Comparison of ENCODE assay signal across 8 mouse cellular contexts in genomic region chr4:59804754-59805153, GRCm38 (mm10). TPM values are rescaled to one million over a fixed set of nuclear protein-coding genes. Genes with fewer than 3 reads are reported as not detected.
A peak's percentile ranks its signal among the peaks of the same experiment; 100 is the strongest.
DNase-seq lines count a peak whose midpoint lies in the region; ATAC-seq and TF ChIP-seq lines count a peak whose summit lies in the region.

No protein-coding gene starts in this region.

- no peaks in the 10 kb centered on the region for H3K27me3 ChIP-seq in liver, adult 2 months (ENCODE audit: control insufficient read depth, insufficient read depth, low read length)
- peaks cover 8% of the 10 kb centered on the region; the same call in 1 of the 2 replicates for H3K27me3 ChIP-seq in forebrain, embryonic 10.5 days (ENCODE audit: poor library complexity, severe bottlenecking)
- no peaks in the 10 kb centered on the region for H3K27me3 ChIP-seq in limb, embryonic 11.5 days (ENCODE audit: control insufficient read depth, insufficient read depth, low read length)
- no peaks in the 10 kb centered on the region for H3K27me3 ChIP-seq in neural tube, embryonic 14.5 days (ENCODE audit: control insufficient read depth, insufficient read depth, low read length)

- TF ChIP-seq CTCF in liver, adult 2 months (IDR thresholded peaks at IDR 0.05; ENCODE audit: low read depth, low read length), result no peak

- DNase-seq in liver, adult 2 months (ENCODE audit: extremely low read depth, low read depth, low spot score), result no peak
- DNase-seq in liver (no peak), MN1 (ENCODE audit: low spot score) (no peak)
- DNase-seq in forebrain, embryonic 10.5 days (ENCODE audit: extremely low spot score, low spot score), result no peak
- no peak for DNase-seq in limb, embryonic 11.5 days (ENCODE audit: low spot score)
- DNase-seq in thymus, adult 18-20 months, result no peak
- DNase-seq in ovary, postnatal 10 days (ENCODE audit: low spot score), result no peak

- H3K4me2 ChIP-seq in limb, embryonic 11.5 days (ENCODE audit: low read depth, severe bottlenecking), result peak overlapping the region; percentile 99
- peak overlapping the region; percentile 74 for H3K4me2 ChIP-seq in neural tube, embryonic 14.5 days (ENCODE audit: low read depth, low read length)

- 58% methylated on average over 1 of the region's 1 CpGs for WGBS in liver, adult 2 months
- 77% methylated on average over 1 of the region's 1 CpGs for WGBS in forebrain, embryonic 10.5 days
- WGBS in limb, embryonic 11.5 days, result 88% methylated on average over 1 of the region's 1 CpGs
- WGBS in neural tube, embryonic 14.5 days, result 62% methylated on average over 1 of the region's 1 CpGs

- TF ChIP-seq POLR2A in liver, adult 2 months (IDR thresholded peaks at IDR 0.05; ENCODE audit: extremely low read depth, insufficient read depth, low read length), result no peak

- no peaks in the 10 kb centered on the region for H3K36me3 ChIP-seq in liver, adult 2 months (ENCODE audit: control insufficient read depth, insufficient read depth, low read length)
- H3K36me3 ChIP-seq in forebrain, embryonic 10.5 days (replicated peaks), result no peaks in the 10 kb centered on the region
- H3K36me3 ChIP-seq in limb, embryonic 11.5 days (ENCODE audit: control insufficient read depth, insufficient read depth, low read length), result no peaks in the 10 kb centered on the region
- no peaks in the 10 kb centered on the region for H3K36me3 ChIP-seq in neural tube, embryonic 14.5 days (ENCODE audit: control insufficient read depth, insufficient read depth, low read length)

- H3K27ac ChIP-seq in liver, adult 2 months (replicated peaks; ENCODE audit: insufficient read depth, low read depth, low read length), result no peak overlapping the region
- H3K27ac ChIP-seq in forebrain, embryonic 10.5 days, result no peak overlapping the region
- H3K27ac ChIP-seq in limb, embryonic 11.5 days (replicated peaks; ENCODE audit: low read depth, low read length), result no peak overlapping the region
- H3K27ac ChIP-seq in neural tube, embryonic 14.5 days (ENCODE audit: low read depth, low read length), result no peak overlapping the region

- H3K9me3 ChIP-seq in forebrain, embryonic 10.5 days, result no peaks in the 10 kb centered on the region
- no peaks in the 10 kb centered on the region for H3K9me3 ChIP-seq in limb, embryonic 11.5 days (ENCODE audit: control insufficient read depth, low read length)
- no peaks in the 10 kb centered on the region for H3K9me3 ChIP-seq in neural tube, embryonic 14.5 days (ENCODE audit: control insufficient read depth, low read length)

- ATAC-seq in limb, embryonic 11.5 days (ENCODE audit: insufficient number of reproducible peaks, low FRiP score, low TSS enrichment, low read depth), result no peak
- ATAC-seq in neural tube, embryonic 14.5 days (ENCODE audit: low read depth), result no peak

- H3K9ac ChIP-seq in liver, adult 2 months (ENCODE audit: low read depth, low read length), result no peak overlapping the region; the same call in 1 of the 2 replicates
- no peak overlapping the region for H3K9ac ChIP-seq in limb, embryonic 11.5 days (ENCODE audit: low read length)
- H3K9ac ChIP-seq in neural tube, embryonic 14.5 days (replicated peaks; ENCODE audit: low read depth, low read length), result peak overlapping the region; percentile 84; the same call in 1 of the 2 replicates

- 0 out of 2 replicates have a peak overlapping the region, but pooled peaks have one; percentile 91 for H3K4me3 ChIP-seq in liver, adult 2 months (ENCODE audit: insufficient read depth, low read depth, low read length)
- peak overlapping the region; percentile 96 for H3K4me3 ChIP-seq in forebrain, embryonic 10.5 days
- no peak overlapping the region for H3K4me3 ChIP-seq in limb, embryonic 11.5 days (ENCODE audit: low read depth, low read length)
- H3K4me3 ChIP-seq in neural tube, embryonic 14.5 days (ENCODE audit: low read depth, low read length), result peak overlapping the region; percentile 89

- peaks cover 16% of the 10 kb centered on the region; the same call in 1 of the 2 replicates for H3K79me2 ChIP-seq in liver, adult 2 months (ENCODE audit: control insufficient read depth, insufficient read depth, low read length)

- H3K4me1 ChIP-seq in liver, adult 2 months (ENCODE audit: control insufficient read depth, insufficient read depth, low read length), result peaks cover 3% of the 10 kb centered on the region; the same call in 1 of the 2 replicates
- peaks cover 26% of the 10 kb centered on the region for H3K4me1 ChIP-seq in forebrain, embryonic 10.5 days
- no peaks in the 10 kb centered on the region for H3K4me1 ChIP-seq in limb, embryonic 11.5 days (ENCODE audit: control insufficient read depth, insufficient read depth, low read length)
- peaks cover 14% of the 10 kb centered on the region; the same call in 1 of the 2 replicates for H3K4me1 ChIP-seq in neural tube, embryonic 14.5 days (ENCODE audit: control insufficient read depth, insufficient read depth, low read length)

RNA-seq across cellular contexts. Expression of gene Snx30, which starts 0.9 kb away (rescaled TPM):
- 4.1 and 5.9 TPM in 2 replicates for total RNA-seq in liver, adult 2 months (2014; rRNA removed)
- polyA plus RNA-seq in liver, adult 2 months (2012; rRNA removed), result 1.4 and 1.6 TPM in 2 replicates
- polyA plus RNA-seq in forebrain, embryonic 10.5 days (2016; fragmentation: Nextera tagmentation; extraction: Ambion mirVana), result 5.7 and 5.8 TPM in 2 replicates
- polyA plus RNA-seq in limb, embryonic 11.5 days (2014; fragmentation: Nextera tagmentation; extraction: Ambion mirVana), result 6.4 and 6.5 TPM in 2 replicates
- 18.9 and 20.5 TPM in 2 replicates for polyA plus RNA-seq in neural tube, embryonic 14.5 days (2014; fragmentation: Nextera tagmentation; extraction: Ambion mirVana)

RNA-seq across cellular contexts. Expression of gene Inip, which starts 3.4 kb away (rescaled TPM):
- 2.4 and 3.4 TPM in 2 replicates for total RNA-seq in liver, adult 2 months (2014; rRNA removed)
- polyA plus RNA-seq in liver, adult 2 months (2012; rRNA removed), result 2.3 and 2.4 TPM in 2 replicates
- polyA plus RNA-seq in forebrain, embryonic 10.5 days (2016; fragmentation: Nextera tagmentation; extraction: Ambion mirVana), result 102 and 111 TPM in 2 replicates
- polyA plus RNA-seq in limb, embryonic 11.5 days (2014; fragmentation: Nextera tagmentation; extraction: Ambion mirVana), result 84.6 and 91.9 TPM in 2 replicates
- polyA plus RNA-seq in neural tube, embryonic 14.5 days (2014; fragmentation: Nextera tagmentation; extraction: Ambion mirVana), result 53.5 and 60.6 TPM in 2 replicates

Comparison
In these comparisons a context has a peak if more than half of its experiments do, and no peak if none do; other contexts are left out.
1. RNA of gene Inip, which starts 3.4 kb away (polyA plus RNA-seq): 102 to 111 TPM in forebrain, embryonic 10.5 days, 84.6 to 91.9 TPM in limb, embryonic 11.5 days and 53.5 to 60.6 TPM in neural tube, embryonic 14.5 days; 2.3 to 2.4 TPM in liver, adult 2 months; every median in the first group is over 10 times any median in the second.